Mouse (Mus musculus) gastrocnemius, adult 8-10 months (tissue): Measurements from ENCODE around the gene Gm17662. TPM values are rescaled to one million over a fixed set of nuclear protein-coding genes. Genes with fewer than 3 reads are reported as not detected.
A peak's percentile ranks its signal among the peaks of the same experiment; 100 is the strongest.

Experiments used
- DNase-seq, 2 experiments: peaks; one replicate each; pipeline ENCODE4 v3.0.0; 2022; ENCODE audit warnings: low spot score in 2 of 2
- total RNA-seq, 4 experiments: library from RNA; stranded (reverse); gene quantifications; 2 replicates each; pipeline ENCODE4 v1.2.4; 2022

Gene Gm17662
- total RNA-seq, 4 experiments from 2014 or later = not detected

GRCm38 (mm10) chr4:104888499-104889262 is 31.6 kb downstream of the Gm17662 start:
- no peak for DNase-seq

GRCm38 (mm10) chr4:104891708-104892107 is 34.6 kb downstream of the Gm17662 start:
- no peak for DNase-seq

GRCm38 (mm10) chr4:104893588-104893987 is 36.5 kb downstream of the Gm17662 start:
- no peak for DNase-seq

- peak in 1 of 2 experiments; percentile 6 for DNase-seq
Measured at GRCm38 (mm10) chr4:104894004-104894734, 37.0 kb downstream of the Gm17662 start.

GRCm38 (mm10) chr4:104902836-104903235 is 45.7 kb downstream of the Gm17662 start:
- no peak for DNase-seq

- no peak for DNase-seq
Measured at GRCm38 (mm10) chr4:104905049-104905448, 47.9 kb downstream of the Gm17662 start.

Other genes with a start within 250 kb of the Gm17662 start
- not detected for gene C8b, start 91.0 kb upstream of the Gm17662 start, total RNA-seq
- not detected for gene C8a, start 19.1 kb downstream of the Gm17662 start, total RNA-seq
- gene Fyb2, start 56.1 kb downstream of the Gm17662 start, total RNA-seq = under 1 TPM in 3 of 4 experiments, not detected in 1; 0.08 to 0.16 (median 0.10) TPM